Mouse (Mus musculus) lung, adult 2 months (tissue): ENCODE results near the gene Celf2.

Experiments
- CTCF ChIP-seq: fragments of 200-500 bp; IDR thresholded peaks from 2 replicates; pipeline ENCODE4 v1.5.1; 2011; ENCODE audit warnings: mild to moderate bottlenecking, low read length, control low read depth; ENCODE audit not compliant: insufficient read depth
- POLR2A ChIP-seq: fragments of 200-500 bp; IDR thresholded peaks from 2 replicates; pipeline ENCODE4 v1.6.1; 2011; ENCODE audit warnings: low read depth, mild to moderate bottlenecking, control low read depth, low read length, borderline replicate concordance; ENCODE audit errors: extremely low read depth

GRCm38 (mm10) chr2:7055958-7056357, 453.4 kb downstream of the Celf2 start:
- TF ChIP-seq POLR2A (no peak), CTCF (no peak)
